Comparison of ENCODE assay signal across 9 mouse cellular contexts in the genomic region with DNA sequence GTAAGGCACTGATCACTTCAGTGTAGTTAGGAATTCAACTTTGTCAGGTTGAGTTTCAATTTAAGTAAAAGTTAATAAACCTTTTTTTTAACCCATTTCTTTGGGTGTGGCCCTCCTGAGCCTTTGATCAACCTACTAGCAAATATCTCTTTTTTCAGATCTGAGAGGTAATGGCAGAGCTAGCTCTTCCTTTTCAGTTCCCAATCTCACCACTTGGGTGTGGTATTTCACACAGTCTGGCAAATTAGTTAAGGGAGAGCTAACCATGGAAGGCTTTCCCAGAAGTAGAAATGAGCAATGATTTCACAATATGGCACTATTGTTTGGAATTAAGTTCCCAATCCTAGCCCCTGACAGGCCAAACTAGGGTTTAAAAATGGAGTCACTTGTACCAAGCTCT. TPM values are rescaled to one million over a fixed set of nuclear protein-coding genes. Genes with fewer than 3 reads are reported as not detected.
A peak's percentile ranks its signal among the peaks of the same experiment; 100 is the strongest.
DNase-seq lines count a peak whose midpoint lies in the region; ATAC-seq and TF ChIP-seq lines count a peak whose summit lies in the region.
"Had no signal": no experiment of that assay in that cellular context is flagged by ENCODE, and none has a peak within 500 bp of the region (broad histone marks: within the 10 kb centered on the region; RNA-seq: fewer than 3 reads in every experiment).

No protein-coding gene starts in this region.

- peak; percentile 54 for DNase-seq in hindbrain, postnatal 0 days (ENCODE audit: low spot score)
- no peak for DNase-seq in hindbrain, embryonic 10.5 days (ENCODE audit: low spot score)
- DNase-seq in thymus, adult 2 months, result peak; percentile 70
- no peak for DNase-seq in thymus, adult 18-20 months
- DNase-seq in cerebellum, postnatal 25 days, result no peak

- no peaks in the 10 kb centered on the region for H3K36me3 ChIP-seq in hindbrain, postnatal 0 days (ENCODE audit: insufficient read depth, low read length)
- H3K36me3 ChIP-seq in hindbrain, embryonic 10.5 days, result no peaks in the 10 kb centered on the region
- H3K36me3 ChIP-seq in thymus, adult 2 months (ENCODE audit: control insufficient read depth, insufficient read depth, low read length), result no peaks in the 10 kb centered on the region
- no peaks in the 10 kb centered on the region for H3K36me3 ChIP-seq in hindbrain, embryonic 13.5 days
- H3K36me3 ChIP-seq: embryonic facial prominence, embryonic 13.5 days had no signal

- no peaks in the 10 kb centered on the region for H3K4me1 ChIP-seq in hindbrain, postnatal 0 days (ENCODE audit: insufficient read depth, low read length)
- H3K4me1 ChIP-seq in hindbrain, embryonic 10.5 days (replicated peaks), result no peaks in the 10 kb centered on the region
- peaks cover 3% of the 10 kb centered on the region; the same call in 1 of the 2 replicates for H3K4me1 ChIP-seq in thymus, adult 2 months (replicated peaks; ENCODE audit: control insufficient read depth, insufficient read depth, low read length)
- H3K4me1 ChIP-seq in hindbrain, embryonic 13.5 days (replicated peaks), result no peaks in the 10 kb centered on the region
- H3K4me1 ChIP-seq: embryonic facial prominence, embryonic 13.5 days had no signal

- peak; percentile 77 for TF ChIP-seq CTCF in hindbrain, postnatal 0 days (IDR thresholded peaks at IDR 0.05; ENCODE audit: low read depth)
- TF ChIP-seq CTCF in thymus, adult 2 months (IDR thresholded peaks at IDR 0.05; ENCODE audit: borderline replicate concordance, control insufficient read depth, extremely low read depth, insufficient read depth, low read length, poor library complexity), result no peak

- H3K9me3 ChIP-seq in hindbrain, postnatal 0 days (ENCODE audit: low read length), result no peaks in the 10 kb centered on the region
- H3K9me3 ChIP-seq in hindbrain, embryonic 10.5 days, result no peaks in the 10 kb centered on the region
- no peaks in the 10 kb centered on the region for H3K9me3 ChIP-seq in hindbrain, embryonic 13.5 days
- H3K9me3 ChIP-seq: embryonic facial prominence, embryonic 13.5 days had no signal

- TF ChIP-seq POLR2A in thymus, adult 2 months (IDR thresholded peaks at IDR 0.05; ENCODE audit: control insufficient read depth, extremely low read depth, insufficient read depth, low read length, poor library complexity), result no peak

- H3K4me3 ChIP-seq in hindbrain, postnatal 0 days (ENCODE audit: low read length), result no peak overlapping the region
- H3K4me3 ChIP-seq in hindbrain, embryonic 10.5 days, result no peak overlapping the region
- H3K4me3 ChIP-seq in thymus, adult 2 months (ENCODE audit: control insufficient read depth, insufficient read depth, low read length), result no peak overlapping the region
- H3K4me3 ChIP-seq in hindbrain, embryonic 13.5 days, result no peak overlapping the region
- H3K4me3 ChIP-seq: embryonic facial prominence, embryonic 13.5 days had no signal

- H3K27me3 ChIP-seq in hindbrain, postnatal 0 days (ENCODE audit: insufficient read depth, low read length), result no peaks in the 10 kb centered on the region
- H3K27me3 ChIP-seq in hindbrain, embryonic 10.5 days (ENCODE audit: insufficient read depth, poor library complexity, severe bottlenecking), result no peaks in the 10 kb centered on the region
- no peaks in the 10 kb centered on the region for H3K27me3 ChIP-seq in thymus, adult 2 months (ENCODE audit: control insufficient read depth, insufficient read depth, low read length)
- H3K27me3 ChIP-seq in hindbrain, embryonic 13.5 days, result no peaks in the 10 kb centered on the region
- H3K27me3 ChIP-seq: embryonic facial prominence, embryonic 13.5 days had no signal

- H3K9ac ChIP-seq in hindbrain, postnatal 0 days (replicated peaks; ENCODE audit: low read length), result no peak overlapping the region
- no peak overlapping the region for H3K9ac ChIP-seq in hindbrain, embryonic 13.5 days
- H3K9ac ChIP-seq: embryonic facial prominence, embryonic 13.5 days had no signal

- H3K4me2 ChIP-seq in hindbrain, postnatal 0 days (ENCODE audit: low read depth, low read length), result no peak overlapping the region
- H3K4me2 ChIP-seq in hindbrain, embryonic 13.5 days, result no peak overlapping the region
- H3K4me2 ChIP-seq: embryonic facial prominence, embryonic 13.5 days had no signal

- no peak overlapping the region for H3K27ac ChIP-seq in hindbrain, postnatal 0 days
- no peak overlapping the region for H3K27ac ChIP-seq in hindbrain, embryonic 10.5 days
- no peak overlapping the region for H3K27ac ChIP-seq in thymus, adult 2 months (ENCODE audit: control insufficient read depth, insufficient read depth, low read length)
- no peak overlapping the region for H3K27ac ChIP-seq in hindbrain, embryonic 13.5 days
- H3K27ac ChIP-seq: embryonic facial prominence, embryonic 13.5 days had no signal

- no peak for ATAC-seq in hindbrain, postnatal 0 days
- ATAC-seq in granulocyte monocyte progenitor cell, adult 5-6 weeks (replicated peaks; ENCODE audit: poor library complexity, severe bottlenecking), result peak; percentile 43
- ATAC-seq in erythroid progenitor cell, adult 5-6 weeks (replicated peaks; ENCODE audit: low FRiP score, poor library complexity, severe bottlenecking), result no peak
- ATAC-seq in hindbrain, embryonic 13.5 days (ENCODE audit: low FRiP score), result no peak

RNA-seq across cellular contexts. Expression of a gene that starts 13.3 kb away (rescaled TPM):
- total RNA-seq in hindbrain, postnatal 0 days (2014; rRNA removed), result 1.1 and 1.2 TPM in 2 replicates
- polyA plus RNA-seq in hindbrain, postnatal 0 days (2015; fragmentation: Nextera tagmentation; extraction: Ambion mirVana), result 1.6 and 1.7 TPM in 2 replicates
- 0.50 and 0.56 TPM in 2 replicates for polyA plus RNA-seq in hindbrain, embryonic 10.5 days (2016; fragmentation: Nextera tagmentation; extraction: Ambion mirVana)
- polyA plus RNA-seq in thymus, adult 2 months (2012; rRNA removed), result 22.3 and 27.8 TPM in 2 replicates
- 27.8 and 46.4 TPM in 2 replicates for total RNA-seq in granulocyte monocyte progenitor cell, adult 5-6 weeks (2014; fragmentation: Nextera tagmentation)
- 65.1 and 76.7 TPM in 2 replicates for total RNA-seq in granulocyte monocyte progenitor cell, adult 5-6 weeks (2017)
- total RNA-seq in erythroid progenitor cell, adult 5-6 weeks (2015; ENCODE audit: low replicate concordance), result 11.2 and 28.1 TPM in 2 replicates
- 22.3 and 28.9 TPM in 2 replicates for total RNA-seq in erythroid progenitor cell, adult 5-6 weeks (2017; ENCODE audit: low replicate concordance)
- polyA plus RNA-seq in hindbrain, embryonic 13.5 days (2015; fragmentation: Nextera tagmentation; extraction: Ambion mirVana), result 0.89 and 1.1 TPM in 2 replicates

RNA-seq across cellular contexts. Expression of a gene that starts 59.2 kb away (rescaled TPM):
- 0.16 TPM in 1 of 2 replicates, not detected in the other for total RNA-seq in hindbrain, postnatal 0 days (2014; rRNA removed)
- 0.09 and 0.10 TPM in 2 replicates for polyA plus RNA-seq in hindbrain, postnatal 0 days (2015; fragmentation: Nextera tagmentation; extraction: Ambion mirVana)
- polyA plus RNA-seq in hindbrain, embryonic 10.5 days (2016; fragmentation: Nextera tagmentation; extraction: Ambion mirVana), result 0.14 and 0.29 TPM in 2 replicates
- polyA plus RNA-seq in thymus, adult 2 months (2012; rRNA removed), result 20.4 and 20.5 TPM in 2 replicates
- total RNA-seq in granulocyte monocyte progenitor cell, adult 5-6 weeks (2014; fragmentation: Nextera tagmentation), result not detected in 2 replicates
- 0.04 TPM in 1 of 2 replicates, not detected in the other for total RNA-seq in granulocyte monocyte progenitor cell, adult 5-6 weeks (2017)
- 0.36 TPM in 1 of 2 replicates, not detected in the other for total RNA-seq in erythroid progenitor cell, adult 5-6 weeks (2015; ENCODE audit: low replicate concordance)
- 0.39 and 3.6 TPM in 2 replicates for total RNA-seq in erythroid progenitor cell, adult 5-6 weeks (2017; ENCODE audit: low replicate concordance)
- polyA plus RNA-seq in hindbrain, embryonic 13.5 days (2015; fragmentation: Nextera tagmentation; extraction: Ambion mirVana), result 0.12 and 0.40 TPM in 2 replicates

Comparison
In these comparisons a context has a peak if more than half of its experiments do, and no peak if none do; other contexts are left out.
1. DNase-seq: peak in hindbrain, postnatal 0 days (single experiment) and thymus, adult 2 months (single experiment); none in hindbrain, embryonic 10.5 days (single experiment), thymus, adult 18-20 months (0 of 2) and cerebellum, postnatal 25 days (0 of 2).
2. RNA of a gene that starts 59.2 kb away (polyA plus RNA-seq): 20.4 to 20.5 TPM in thymus, adult 2 months; 0.12 to 0.40 TPM in hindbrain, embryonic 13.5 days, 0.14 to 0.29 TPM in hindbrain, embryonic 10.5 days and 0.09 to 0.10 TPM in hindbrain, postnatal 0 days; every median in the first group is over 10 times any median in the second.